Mouse (Mus musculus) urinary bladder, postnatal 25 days (tissue): ENCODE measurements at regions not wholly inside any gene's neighbourhood (a gene's known extent, or its start where the extent isn't known, plus 50 kb on each side); places are given as distances from the start of the nearest gene placed in this dataset.
"Not testable (repeated sequence)": the region's sequence is repeated elsewhere in the genome, so short reads cannot be mapped to it uniquely, and the experiment has no call there.

Source experiments
- DNase-seq: peaks from one replicate; pipeline ENCODE4 v3.0.0; 2022; ENCODE audit warnings: low spot score

- DNase-seq: peak; percentile 70
These were observed 293.1 kb upstream of the Slc7a14 start for GRCm38 (mm10) chr3:31603237-31603636.

- DNase-seq: not testable (repeated sequence)
These were observed 286.4 kb upstream of the Slc7a14 start for GRCm38 (mm10) chr3:31596581-31596980.

GRCm38 (mm10) chr3:31585971-31586370 is 275.8 kb upstream of the Slc7a14 start:
- no peak for DNase-seq

- no peak for DNase-seq
These were observed 263.7 kb upstream of the Slc7a14 start for GRCm38 (mm10) chr3:31573849-31574248.
